Mouse (Mus musculus): ENCODE measurements at regions not wholly inside any gene's neighbourhood (a gene's known extent, or its start where the extent isn't known, plus 50 kb on each side); places are given as distances from the start of the nearest gene placed in this dataset.

- Histone ChIP-seq H3K4me1 (replicated peaks) (0 out of 2 replicates have a peak, but pooled peaks cover 4% of the 10 kb centered on the region), H3K27ac (ENCODE audit: poor library complexity, severe bottlenecking) (no peak overlapping the region), H3K9ac (no peak overlapping the region), H3K9me3 (replicated peaks) (no peaks in the 10 kb centered on the region), H3K4me2 (no peak overlapping the region), H3K27me3 (replicated peaks) (peaks cover 16% of the 10 kb centered on the region), H3K36me3 (no peaks in the 10 kb centered on the region), H3K4me3 (no peak overlapping the region)
- ATAC-seq (ENCODE audit: insufficient number of reproducible peaks, low FRiP score), result no peak
- 80% methylated on average over 4 of the region's 4 CpGs for WGBS
Observed at GRCm38 (mm10) chr19:14373996-14374395, 223.9 kb downstream of the Tle4 start.

GRCm38 (mm10) chr19:14380898-14381297 lies 217.0 kb downstream of the Tle4 start:
- peaks cover 18% of the 10 kb centered on the region for H3K27me3 ChIP-seq (replicated peaks)
- H3K4me3 ChIP-seq, result no peak overlapping the region
- no peaks in the 10 kb centered on the region for H3K36me3 ChIP-seq
- H3K27ac ChIP-seq (ENCODE audit: poor library complexity, severe bottlenecking), result no peak overlapping the region
- H3K9me3 ChIP-seq (replicated peaks), result no peaks in the 10 kb centered on the region
- no peak for ATAC-seq (ENCODE audit: insufficient number of reproducible peaks, low FRiP score)
- H3K9ac ChIP-seq, result no peak overlapping the region
- no peaks in the 10 kb centered on the region for H3K4me1 ChIP-seq (replicated peaks)
- no peak overlapping the region for H3K4me2 ChIP-seq

DNA sequence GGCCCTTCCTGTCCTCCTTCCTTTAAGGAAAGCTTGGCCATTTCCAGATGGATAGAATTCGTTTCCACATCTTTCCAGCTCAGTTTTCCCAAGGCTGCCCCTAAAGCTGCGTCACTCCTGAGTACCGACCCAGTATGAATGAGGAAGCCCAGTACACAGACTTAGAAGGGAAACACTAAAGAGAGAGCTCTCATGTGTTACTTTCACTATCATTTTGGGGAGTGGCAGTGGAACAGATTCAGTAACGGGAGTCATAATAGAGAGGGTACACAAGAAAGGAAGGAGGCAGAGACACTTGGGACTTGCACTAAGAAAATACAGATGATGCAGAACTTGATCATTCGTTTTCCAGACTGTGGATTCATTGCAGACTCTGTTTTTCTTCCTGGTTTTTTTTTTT lies 210.1 kb downstream of the Tle4 start:
- H3K4me1 ChIP-seq (replicated peaks), result no peaks in the 10 kb centered on the region
- H3K9me3 ChIP-seq (replicated peaks), result no peaks in the 10 kb centered on the region
- no peak overlapping the region for H3K4me2 ChIP-seq
- no peak overlapping the region for H3K4me3 ChIP-seq
- peaks cover 27% of the 10 kb centered on the region for H3K27me3 ChIP-seq (replicated peaks)
- no peak overlapping the region for H3K9ac ChIP-seq
- no peaks in the 10 kb centered on the region for H3K36me3 ChIP-seq
- ATAC-seq (ENCODE audit: insufficient number of reproducible peaks, low FRiP score), result no peak
- H3K27ac ChIP-seq (ENCODE audit: poor library complexity, severe bottlenecking), result no peak overlapping the region
- WGBS, result 61% methylated on average over 5 of the region's 5 CpGs

- Histone ChIP-seq H3K36me3 (no peaks in the 10 kb centered on the region), H3K4me3 (no peak overlapping the region), H3K9ac (no peak overlapping the region), H3K9me3 (replicated peaks) (no peaks in the 10 kb centered on the region), H3K27ac (ENCODE audit: poor library complexity, severe bottlenecking) (no peak overlapping the region), H3K4me2 (no peak overlapping the region), H3K27me3 (replicated peaks) (peaks cover 25% of the 10 kb centered on the region), H3K4me1 (replicated peaks) (no peaks in the 10 kb centered on the region)
- 35% methylated on average over 4 of the region's 4 CpGs for WGBS
- no peak for ATAC-seq (ENCODE audit: insufficient number of reproducible peaks, low FRiP score)
Observed at GRCm38 (mm10) chr19:14388539-14388938, 209.3 kb downstream of the Tle4 start.

DNA sequence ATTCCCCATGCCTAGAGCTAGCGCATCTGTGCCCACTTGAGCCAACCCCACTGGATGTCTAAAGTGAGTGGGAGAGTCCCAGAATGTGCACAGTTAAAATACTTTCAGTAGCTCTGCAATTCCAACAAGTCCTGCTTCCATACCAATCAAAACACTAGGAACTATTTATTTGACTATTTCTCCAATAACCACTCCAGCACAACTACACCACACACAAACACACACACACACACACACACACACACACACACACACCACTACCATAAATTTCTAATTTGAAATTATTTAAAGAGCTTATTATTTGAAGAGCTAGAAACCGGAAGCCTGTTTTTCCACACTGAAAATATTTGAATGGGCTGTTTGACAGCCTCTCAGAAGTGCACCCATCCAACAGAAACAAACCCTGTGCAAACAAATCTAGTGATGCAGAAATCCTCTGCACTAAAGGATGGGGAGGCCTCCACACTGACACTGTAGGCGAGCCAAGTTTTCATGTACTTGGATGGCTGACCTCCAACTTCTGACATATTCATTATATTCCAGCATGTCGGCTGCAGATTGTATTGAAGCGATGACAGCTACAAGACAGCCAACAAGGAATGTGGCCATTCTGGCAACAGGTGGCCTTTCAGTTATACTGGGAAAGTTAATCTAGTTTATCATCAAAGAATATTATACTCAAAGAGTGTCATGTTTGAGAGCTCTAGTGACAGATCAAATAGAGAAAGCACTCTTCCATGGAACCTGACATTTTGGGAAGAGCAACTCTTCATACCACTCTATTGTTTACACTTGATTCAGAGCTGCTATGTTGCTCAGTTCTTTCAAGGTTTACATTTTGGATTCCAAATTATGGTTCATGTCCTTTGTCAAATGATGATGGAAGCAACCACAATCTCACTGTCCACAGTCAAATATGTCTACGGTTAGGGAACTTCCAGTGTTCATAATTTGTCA lies 207.7 kb downstream of the Tle4 start:
- Histone ChIP-seq H3K27me3 (replicated peaks) (peaks cover 16% of the 10 kb centered on the region), H3K27ac (ENCODE audit: poor library complexity, severe bottlenecking) (no peak overlapping the region), H3K9ac (no peak overlapping the region), H3K9me3 (replicated peaks) (no peaks in the 10 kb centered on the region), H3K36me3 (no peaks in the 10 kb centered on the region), H3K4me3 (no peak overlapping the region), H3K4me2 (no peak overlapping the region), H3K4me1 (replicated peaks) (no peaks in the 10 kb centered on the region)
- WGBS, result 65% methylated on average over 6 of the region's 6 CpGs
- no peak for ATAC-seq (ENCODE audit: insufficient number of reproducible peaks, low FRiP score)

- Histone ChIP-seq H3K27me3 (replicated peaks) (peaks cover 16% of the 10 kb centered on the region), H3K4me2 (no peak overlapping the region), H3K4me1 (replicated peaks) (no peaks in the 10 kb centered on the region), H3K4me3 (no peak overlapping the region), H3K9me3 (replicated peaks) (no peaks in the 10 kb centered on the region), H3K9ac (no peak overlapping the region), H3K36me3 (no peaks in the 10 kb centered on the region), H3K27ac (ENCODE audit: poor library complexity, severe bottlenecking) (no peak overlapping the region)
- 57% methylated on average over 2 of the region's 2 CpGs for WGBS
- no peak for ATAC-seq (ENCODE audit: insufficient number of reproducible peaks, low FRiP score)
Observed at GRCm38 (mm10) chr19:14390914-14391313, 206.9 kb downstream of the Tle4 start.

Data from heart, embryonic 12.5 days (tissue).